Mouse (Mus musculus) CD4-positive, CD25-positive, alpha-beta regulatory T cell, adult 4 months (primary cell): ENCODE measurements around the gene Adamts2. TPM values are rescaled to one million over a fixed set of nuclear protein-coding genes. Genes with fewer than 3 reads are reported as not detected.

Experiments used
- ATAC-seq: one replicate; pipeline ENCODE4 v1.8.0; 2017
- polyA plus RNA-seq, 2 experiments: library from polyadenylated mRNA; unstranded; fragments of 100-300 nt; shearing (Covaris generic); gene quantifications; one replicate each; pipeline ENCODE4 v1.2.1; 2017

Adamts2 gene
- polyA plus RNA-seq, 2 experiments from 2014 or later, result not detected

- ATAC-seq, result no peak
These were observed 22.4 kb downstream of the Adamts2 start for GRCm38 (mm10) chr11:50624239-50624638.

GRCm38 (mm10) chr11:50624720-50625119 is 22.8 kb downstream of the Adamts2 start:
- ATAC-seq, result no peak

DNA sequence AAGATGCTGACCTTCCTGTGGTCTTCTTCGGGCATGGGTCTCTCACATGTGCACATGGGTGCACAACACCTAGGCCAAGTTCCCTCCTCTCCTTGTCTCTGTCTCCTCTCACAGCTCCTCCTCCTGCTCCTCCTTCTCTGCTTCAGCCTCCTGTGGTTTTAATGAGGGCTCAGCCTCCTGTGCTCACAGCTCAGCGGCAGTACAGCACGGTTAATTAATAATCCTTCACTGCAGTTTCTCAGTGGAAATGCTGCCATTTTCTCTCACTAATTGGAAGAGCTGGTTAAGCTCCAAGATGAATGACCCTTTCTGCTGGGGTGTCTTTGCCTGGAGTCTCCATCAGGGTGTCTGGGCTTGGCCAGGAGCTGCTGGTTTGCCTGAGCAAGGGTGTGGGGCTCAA is 27.0 kb downstream of the Adamts2 start:
- no peak for ATAC-seq

DNA sequence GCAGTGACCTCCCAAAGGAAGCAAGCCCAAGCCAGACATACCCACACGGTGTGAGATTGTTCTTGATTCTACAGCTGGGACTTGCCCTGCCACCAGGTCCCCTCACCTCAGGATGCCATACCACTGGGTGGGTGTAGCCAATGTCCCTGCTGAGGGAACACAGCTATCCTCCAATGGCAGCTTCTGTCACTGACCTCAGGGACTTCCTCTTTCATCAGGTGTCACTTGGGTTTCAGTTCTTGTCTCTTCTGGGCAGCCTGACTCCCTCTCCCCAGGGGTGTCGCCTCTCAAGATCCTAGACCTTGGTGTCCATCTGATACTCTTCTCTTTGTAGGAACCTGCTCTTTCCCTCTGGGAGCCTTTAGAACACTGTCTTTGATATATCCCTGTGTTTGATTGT is 28.6 kb downstream of the Adamts2 start:
- ATAC-seq, result no peak

DNA sequence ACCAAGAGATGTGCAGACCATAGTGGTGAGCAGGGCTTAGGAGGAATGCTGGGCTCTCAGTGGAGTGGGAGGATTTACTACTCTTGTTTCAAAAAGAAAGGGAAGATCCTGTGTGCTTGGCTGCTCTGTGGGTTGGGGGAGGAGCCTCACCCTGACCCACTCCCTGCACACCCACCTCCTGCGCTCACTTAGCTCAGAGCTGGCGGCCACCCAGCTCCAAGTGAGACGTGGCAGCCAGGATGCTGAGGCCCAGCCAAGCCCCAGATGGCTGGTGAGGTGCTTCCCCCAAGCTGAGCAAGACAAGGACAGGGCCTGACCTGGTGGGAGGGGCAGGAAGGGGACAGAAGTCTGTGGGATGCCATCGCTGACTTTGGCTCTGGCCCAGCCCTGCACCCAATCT is 30.4 kb downstream of the Adamts2 start:
- no peak for ATAC-seq

- ATAC-seq, result no peak
These were observed 33.2 kb downstream of the Adamts2 start for GRCm38 (mm10) chr11:50635051-50635590.

DNA sequence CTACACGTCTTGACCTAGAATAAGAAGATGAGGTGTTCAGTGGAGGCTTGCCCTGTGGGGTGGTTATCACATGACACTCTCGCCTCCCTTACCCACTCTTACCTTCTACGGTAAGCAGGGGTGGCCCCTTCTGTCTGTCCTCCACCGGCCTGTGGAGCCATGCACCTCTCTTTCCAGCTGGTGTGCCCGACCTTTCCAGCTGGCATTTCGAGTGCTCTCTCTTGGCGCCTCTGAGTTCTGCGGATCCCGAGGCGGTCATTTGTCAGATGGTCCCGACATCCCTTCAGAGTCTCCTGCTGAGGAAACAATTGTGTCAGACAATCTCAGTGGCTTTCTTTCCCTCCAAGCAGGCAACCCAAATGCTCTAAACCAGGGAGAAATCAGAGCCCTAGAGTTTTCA is 35.1 kb downstream of the Adamts2 start:
- no peak for ATAC-seq

DNA sequence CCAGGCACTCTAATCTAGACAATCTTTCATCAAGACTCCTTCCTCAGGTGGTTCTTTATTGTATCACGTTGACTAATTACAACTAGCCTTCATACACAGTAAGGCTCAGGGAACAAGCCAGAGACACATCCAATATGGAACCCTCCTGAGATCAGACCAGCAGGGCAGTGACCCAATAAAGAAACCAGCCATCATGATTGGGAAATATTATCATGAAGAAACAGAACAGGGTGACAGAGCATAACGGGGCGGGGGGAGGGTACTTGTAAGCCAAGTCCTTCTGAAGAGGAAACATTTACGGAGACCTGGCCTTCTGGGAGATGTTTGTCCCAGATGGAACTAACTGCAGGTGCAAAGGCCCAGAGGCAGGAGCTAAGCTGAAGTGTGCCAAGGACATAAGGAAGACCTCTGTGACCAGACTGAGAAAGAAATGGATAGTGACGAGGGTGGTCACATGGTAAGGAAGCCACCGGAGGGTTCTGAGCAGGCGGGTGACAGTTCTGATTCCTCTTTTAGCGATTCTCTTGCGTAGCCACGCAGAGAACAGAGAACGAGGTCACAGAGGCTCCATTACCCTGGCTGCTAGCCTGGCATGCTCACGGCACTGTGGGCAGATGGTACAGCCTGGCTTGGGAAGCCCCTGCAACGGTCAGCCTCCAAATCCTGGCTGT is 36.4 kb downstream of the Adamts2 start:
- no peak for ATAC-seq

DNA sequence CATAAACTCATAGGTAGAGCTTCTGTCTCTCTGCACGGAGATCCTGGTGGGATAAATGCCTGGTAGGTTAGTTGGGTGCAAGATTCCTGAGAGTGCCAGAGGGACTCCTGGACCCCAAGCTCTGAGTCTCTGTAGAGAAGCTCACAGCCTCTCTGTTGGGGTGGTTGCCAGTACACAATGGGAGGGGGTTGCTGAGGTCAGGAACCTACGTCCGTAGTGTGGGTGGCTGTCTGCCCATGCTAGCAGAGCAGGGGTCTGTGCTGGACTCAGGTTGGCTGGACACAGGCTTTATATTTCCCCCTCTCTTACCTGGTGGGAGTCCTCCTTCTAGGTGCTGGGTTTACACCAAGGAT is 37.0 kb downstream of the Adamts2 start:
- no peak for ATAC-seq

- ATAC-seq, result no peak
These were observed 40.7 kb downstream of the Adamts2 start for GRCm38 (mm10) chr11:50642583-50642982.

DNA sequence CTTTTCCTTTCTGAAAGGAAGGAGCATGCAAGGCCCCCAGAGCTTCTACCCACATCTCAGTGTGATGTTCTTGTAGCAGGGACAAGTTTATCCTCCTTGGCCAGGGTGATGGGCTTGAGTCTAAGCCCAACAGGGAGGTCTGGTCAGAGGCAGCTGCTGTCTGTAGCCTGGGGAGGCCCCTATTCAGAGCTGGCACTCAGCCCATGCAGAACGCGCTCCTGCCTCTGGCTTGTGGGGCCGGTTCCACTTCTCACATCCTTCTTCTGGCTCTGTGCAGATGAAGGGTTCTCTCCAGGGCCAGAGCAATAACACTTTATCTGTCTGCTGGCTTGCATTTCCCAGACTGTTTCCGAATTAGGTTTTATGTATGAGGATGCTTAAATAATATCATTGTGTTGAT is 44.3 kb downstream of the Adamts2 start:
- ATAC-seq, result no peak

DNA sequence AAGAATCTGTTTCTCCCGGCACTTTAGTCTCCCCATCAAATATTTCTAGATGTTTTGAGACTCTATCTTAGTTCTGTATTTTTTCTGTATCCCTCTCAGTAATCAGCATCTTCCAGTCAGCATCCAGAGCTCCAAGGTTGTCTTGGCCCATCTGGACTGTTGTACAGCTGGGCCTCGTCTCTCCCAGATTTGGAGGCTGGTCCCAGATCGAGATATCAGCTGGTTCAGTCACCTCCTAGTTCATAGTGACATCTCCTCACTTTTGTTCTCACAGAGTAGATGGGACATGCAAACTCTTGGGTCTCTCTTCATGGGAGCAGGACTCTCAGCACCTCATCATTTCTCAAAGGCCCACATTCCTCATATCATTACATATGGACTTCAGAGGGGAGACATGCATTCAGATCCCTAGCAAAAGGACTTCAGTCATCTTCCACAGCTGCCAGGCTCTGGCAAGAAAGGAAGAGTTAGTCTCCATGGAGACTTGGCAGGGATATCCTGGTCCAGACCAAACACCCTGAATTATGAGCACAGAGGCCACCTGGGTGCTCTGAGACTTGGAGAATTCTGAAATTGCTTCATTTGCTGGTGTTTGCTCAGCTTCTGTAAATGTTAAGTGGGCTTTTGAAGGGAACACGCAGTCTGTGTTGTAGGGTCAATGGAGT is 46.4 kb downstream of the Adamts2 start:
- no peak for ATAC-seq

- no peak for ATAC-seq
These were observed 48.2 kb downstream of the Adamts2 start for GRCm38 (mm10) chr11:50650037-50650436.

- no peak for ATAC-seq
These were observed 52.0 kb downstream of the Adamts2 start for GRCm38 (mm10) chr11:50653746-50654431.

DNA sequence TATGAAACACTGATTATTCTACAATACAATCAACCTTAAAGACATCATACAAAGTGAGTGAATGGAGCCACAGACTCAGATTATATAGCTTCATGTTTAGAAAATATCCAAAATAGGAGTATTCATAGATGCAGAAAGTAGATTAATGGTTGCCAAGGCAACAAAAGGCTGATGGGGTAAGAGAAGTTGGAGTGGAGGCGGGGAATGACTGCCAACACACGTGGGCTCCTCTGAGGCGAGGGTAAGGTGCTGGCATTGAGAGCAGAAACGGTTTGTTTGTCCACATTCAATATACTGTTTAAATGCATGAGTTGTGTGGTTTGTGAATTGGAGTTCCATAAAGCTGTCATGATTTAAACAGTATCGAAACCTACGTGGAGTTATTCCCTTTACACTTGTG is 56.9 kb downstream of the Adamts2 start:
- no peak for ATAC-seq

GRCm38 (mm10) chr11:50662176-50662575 is 60.3 kb downstream of the Adamts2 start:
- no peak for ATAC-seq

DNA sequence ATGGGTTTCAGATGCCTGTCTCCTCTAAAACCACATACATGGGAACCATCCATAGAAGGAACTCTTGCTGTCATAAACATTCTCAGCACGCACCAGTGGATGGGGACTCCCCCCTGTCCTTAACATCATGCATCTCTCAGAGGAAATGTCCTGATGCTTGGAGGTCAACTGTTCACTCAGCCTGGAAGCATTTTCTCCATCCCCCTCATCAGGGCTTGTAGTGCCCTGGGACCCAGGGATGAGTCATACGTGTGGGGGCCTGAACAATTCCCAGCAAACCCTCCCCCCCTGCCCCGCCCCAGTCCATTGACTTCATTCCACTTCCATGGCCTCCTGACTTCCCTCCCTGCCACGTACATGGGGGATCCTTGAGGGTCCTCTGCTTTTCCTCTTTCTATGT is 62.9 kb downstream of the Adamts2 start:
- ATAC-seq, result no peak

GRCm38 (mm10) chr11:50669542-50670362 is 67.9 kb downstream of the Adamts2 start:
- no peak for ATAC-seq

DNA sequence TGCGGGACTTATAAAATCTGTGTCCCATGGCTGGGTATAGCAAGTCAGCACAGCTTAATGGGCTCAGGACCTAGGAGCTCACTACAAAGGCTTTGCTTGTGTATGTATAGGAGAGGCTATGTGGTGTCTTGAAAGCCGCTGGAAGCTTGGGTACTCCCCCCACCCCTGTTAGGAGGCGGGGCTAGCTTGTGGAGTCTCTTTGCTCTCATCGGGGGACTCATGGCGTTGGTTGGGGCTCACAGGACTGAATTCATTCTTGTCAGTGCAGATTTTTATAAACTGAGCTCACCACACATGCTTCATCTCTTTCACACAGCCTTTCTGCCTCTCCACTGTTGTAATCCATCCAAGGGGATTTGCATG is 68.5 kb downstream of the Adamts2 start:
- no peak for ATAC-seq

- no peak for ATAC-seq
These were observed 69.0 kb downstream of the Adamts2 start for GRCm38 (mm10) chr11:50670881-50671280.

DNA sequence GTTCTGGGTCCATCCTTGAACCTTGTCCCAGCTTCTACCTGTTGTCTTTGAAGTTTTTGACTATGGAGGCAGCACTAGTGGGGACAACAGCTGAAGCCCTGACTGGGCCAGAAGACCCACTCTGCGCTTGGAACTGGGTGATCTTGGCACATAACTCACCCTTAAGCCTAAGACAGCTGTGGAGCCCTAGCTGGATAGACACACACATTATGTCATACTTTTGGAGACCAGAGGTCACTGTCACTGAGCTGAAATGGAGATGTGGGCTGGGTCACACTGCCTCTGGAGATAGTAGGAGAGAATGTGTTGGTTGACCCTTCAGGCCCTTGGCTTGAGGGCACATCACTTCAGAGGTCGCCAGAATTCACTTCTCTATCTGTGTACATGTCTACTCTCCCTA is 69.5 kb downstream of the Adamts2 start:
- no peak for ATAC-seq

DNA sequence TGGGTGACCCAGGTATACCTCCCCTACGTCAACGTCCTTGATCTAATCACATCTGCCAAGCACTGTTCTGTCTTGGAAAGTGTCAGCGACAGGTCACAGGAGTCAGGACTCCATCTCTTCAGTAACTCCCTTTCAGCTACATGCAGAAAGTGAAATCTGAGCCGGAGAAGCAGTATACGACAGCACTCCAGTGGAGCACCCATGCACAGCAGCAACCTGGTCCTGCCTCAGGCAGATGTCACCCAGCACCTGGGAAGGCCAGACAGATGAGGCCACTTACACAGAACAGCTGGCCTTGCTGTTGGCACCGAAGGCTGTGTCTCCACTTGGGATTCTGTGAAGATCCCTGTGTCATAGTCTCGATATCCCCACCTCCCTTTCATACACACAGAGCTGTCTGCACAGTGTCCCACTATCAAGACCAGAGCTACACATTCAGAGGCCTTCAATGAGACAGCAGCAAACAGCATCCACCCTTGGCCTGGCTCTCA is 70.0 kb downstream of the Adamts2 start:
- ATAC-seq, result no peak

DNA sequence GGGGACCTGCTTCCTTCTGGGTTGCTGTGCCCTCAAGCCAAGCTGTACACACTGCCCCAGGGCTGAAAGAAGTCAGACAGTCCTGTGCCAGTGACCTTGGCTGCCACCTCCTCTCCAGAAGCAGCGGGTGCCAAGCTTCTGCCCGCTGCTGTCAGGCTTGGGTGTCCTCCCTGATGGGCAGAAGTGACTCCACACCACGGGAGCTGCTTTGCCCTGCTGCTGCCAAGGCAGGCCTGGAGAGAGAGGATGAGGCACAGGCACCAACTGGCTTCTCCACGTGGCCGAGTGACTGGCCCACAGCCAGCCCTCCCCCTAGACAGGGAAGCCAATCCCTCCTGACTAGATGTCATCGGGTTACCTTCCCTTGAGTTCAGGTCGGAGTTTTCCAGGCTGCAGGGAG is 71.0 kb downstream of the Adamts2 start:
- ATAC-seq, result no peak
